Mouse (Mus musculus) midbrain, embryonic 10.5 days (tissue): ENCODE measurements around the gene Six5. TPM values are rescaled to one million over a fixed set of nuclear protein-coding genes. Genes with fewer than 3 reads are reported as not detected.

ENCODE experiments used
- DNase-seq: peaks from one replicate; pipeline ENCODE4 v3.0.0-alpha.2; 2017; ENCODE audit warnings: low spot score
- H3K27ac ChIP-seq: fragments of 300-500 bp; sonication (generic); replicated peaks from 2 replicates; pipeline ENCODE4 v1.5.1; 2016; ENCODE audit warnings: mild to moderate bottlenecking
- H3K27me3 ChIP-seq: fragments of 300-500 bp; sonication (generic); 2 replicates; pipeline ENCODE4 v1.6.1; 2016; ENCODE audit warnings: low read depth, mild to moderate bottlenecking; ENCODE audit not compliant: poor library complexity, severe bottlenecking
- H3K36me3 ChIP-seq: fragments of 300-500 bp; sonication (generic); 2 replicates; pipeline ENCODE4 v1.6.1; 2016; ENCODE audit warnings: mild to moderate bottlenecking, moderate library complexity
- H3K4me1 ChIP-seq: fragments of 300-500 bp; sonication (generic); 2 replicates; pipeline ENCODE4 v1.6.1; 2016
- H3K4me3 ChIP-seq: fragments of 300-500 bp; sonication (generic); 2 replicates; pipeline ENCODE4 v1.5.1; 2016; ENCODE audit warnings: mild to moderate bottlenecking, moderate library complexity
- H3K9me3 ChIP-seq: fragments of 300-500 bp; sonication (generic); replicated peaks from 2 replicates; pipeline ENCODE4 v1.6.1; 2016; ENCODE audit warnings: mild to moderate bottlenecking
- WGBS: fragments of 180-500 bp; shearing (Covaris S2); methylation state at CpG from one replicate; pipeline ENCODE4 v1.1.7; 2016; 5-methylcytosine and 5-hydroxymethylcytosine counted together
- polyA plus RNA-seq: library from polyadenylated mRNA; unstranded; fragments of >200 nt; fragmentation: Nextera tagmentation; extraction: Ambion mirVana; gene quantifications from 2 replicates; pipeline ENCODE4 v1.2.1, GENCODE M21; 2016

Gene Six5
- polyA plus RNA-seq, 1 experiment from 2014 or later = 7.2 TPM

DNA sequence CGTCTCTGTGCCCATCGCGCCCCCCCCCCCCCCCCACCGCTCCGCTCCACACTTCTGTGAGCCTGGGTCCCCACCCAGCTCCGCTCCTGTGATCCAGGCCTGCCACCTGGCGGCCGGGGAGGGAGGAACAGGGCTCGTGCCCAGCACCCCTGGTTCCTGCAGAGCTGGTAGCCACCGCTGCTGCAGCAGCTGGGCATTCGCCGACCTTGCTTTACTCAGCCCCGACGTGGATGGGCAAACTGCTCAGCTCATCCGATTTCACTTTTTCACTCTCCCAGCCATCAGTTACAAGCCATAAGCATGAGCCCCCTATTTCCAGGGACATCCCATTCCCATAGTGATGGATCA is 1.2 kb upstream of the Six5 start:
- Histone ChIP-seq H3K4me1 (peaks cover 66% of the 10 kb centered on the region), H3K36me3 (peaks cover 60% of the 10 kb centered on the region), H3K4me3 (peak overlapping the region; percentile 85), H3K27ac (peak overlapping the region; percentile 98), H3K27me3 (peaks cover 31% of the 10 kb centered on the region), H3K9me3 (no peaks in the 10 kb centered on the region)
- under 1% methylated on average over 13 of the region's 15 CpGs for WGBS
- DNase-seq = peak; percentile 87

DNA sequence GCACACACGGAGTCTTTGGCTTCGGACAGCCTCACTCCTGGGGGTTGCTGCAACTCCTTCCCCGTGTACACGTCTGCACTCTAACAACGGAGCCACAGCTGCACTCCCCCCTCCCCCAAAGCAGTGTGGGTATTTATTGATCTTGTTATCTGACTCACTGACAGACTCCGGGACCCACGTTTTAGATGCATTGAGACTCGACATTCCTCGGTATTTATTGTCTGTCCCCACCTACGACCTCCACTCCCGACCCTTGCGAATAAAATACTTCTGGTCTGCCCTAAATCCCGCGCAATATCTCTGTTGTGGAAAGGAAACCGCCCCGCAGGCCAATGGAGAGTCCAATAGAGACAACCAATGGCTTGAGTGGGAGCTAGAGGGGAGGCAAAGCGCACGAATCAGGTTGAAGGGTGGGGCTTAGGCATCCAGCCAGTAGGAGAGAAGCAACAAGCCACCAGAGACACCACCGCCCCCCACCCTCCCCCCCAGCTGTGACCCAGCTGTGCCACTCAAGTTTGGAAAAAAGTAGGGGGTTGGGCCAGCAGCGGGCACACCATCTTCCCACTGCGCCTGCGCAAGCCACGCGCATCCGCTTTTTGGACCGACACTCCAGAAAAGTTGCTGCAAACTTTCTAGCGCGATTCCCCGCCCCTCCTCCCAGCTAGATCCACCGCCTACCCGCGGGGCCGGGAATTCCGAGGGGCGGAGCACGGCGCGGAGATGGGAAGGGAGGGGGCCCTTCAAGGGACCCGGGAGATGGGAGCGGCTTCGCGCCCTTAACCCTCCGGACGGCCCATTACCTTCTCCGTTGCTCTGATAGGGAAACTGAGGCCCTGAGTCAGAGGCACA is 633 bp upstream of the Six5 start:
- peak overlapping the region; percentile 98 for H3K27ac ChIP-seq
- H3K27me3 ChIP-seq = peaks cover 31% of the 10 kb centered on the region
- peaks cover 71% of the 10 kb centered on the region for H3K4me1 ChIP-seq
- H3K4me3 ChIP-seq = peak overlapping the region; percentile 85
- H3K36me3 ChIP-seq = peaks cover 53% of the 10 kb centered on the region
- whole genome bisulfite sequencing = under 1% methylated on average over 44 of the region's 45 CpGs
- peak; percentile 99 for DNase-seq
- no peaks in the 10 kb centered on the region for H3K9me3 ChIP-seq

DNA sequence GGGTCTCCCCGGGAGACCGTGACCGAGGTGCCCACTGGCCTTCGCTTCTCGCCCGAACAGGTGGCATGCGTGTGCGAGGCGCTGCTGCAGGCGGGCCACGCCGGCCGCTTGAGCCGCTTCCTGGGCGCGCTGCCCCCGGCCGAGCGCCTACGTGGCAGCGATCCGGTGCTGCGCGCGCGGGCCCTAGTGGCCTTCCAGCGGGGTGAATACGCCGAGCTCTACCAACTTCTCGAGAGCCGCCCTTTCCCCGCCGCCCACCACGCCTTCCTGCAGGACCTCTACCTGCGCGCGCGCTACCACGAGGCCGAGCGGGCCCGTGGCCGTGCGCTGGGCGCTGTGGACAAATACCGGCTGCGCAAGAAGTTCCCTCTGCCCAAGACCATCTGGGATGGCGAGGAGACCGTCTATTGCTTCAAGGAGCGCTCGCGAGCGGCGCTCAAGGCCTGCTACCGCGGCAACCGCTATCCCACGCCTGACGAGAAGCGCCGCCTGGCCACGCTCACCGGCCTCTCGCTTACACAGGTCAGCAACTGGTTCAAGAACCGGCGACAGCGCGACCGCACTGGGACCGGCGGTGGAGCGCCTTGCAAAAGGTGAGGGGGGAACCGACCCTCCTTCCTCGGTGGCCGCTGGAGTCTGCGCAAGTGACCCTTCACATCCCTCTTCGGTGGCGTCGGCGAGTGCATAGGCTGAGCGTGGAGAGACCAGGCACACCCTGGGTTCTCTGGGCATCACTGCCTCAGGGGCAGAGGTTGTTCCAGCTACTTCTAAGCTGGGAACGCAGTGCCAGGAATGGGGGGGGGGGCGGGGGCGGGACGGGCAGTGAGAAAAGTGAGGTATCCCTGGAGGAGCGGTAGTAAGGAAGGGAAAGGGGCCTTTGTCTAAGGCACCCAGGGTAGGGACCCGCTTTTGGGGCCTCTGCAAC is 694 bp downstream of the Six5 start:
- under 1% methylated on average over 85 of the region's 87 CpGs for WGBS
- Histone ChIP-seq H3K4me3 (peak overlapping the region; percentile 85), H3K9me3 (no peaks in the 10 kb centered on the region), H3K27me3 (peaks cover 24% of the 10 kb centered on the region), H3K36me3 (peaks cover 41% of the 10 kb centered on the region), H3K4me1 (peaks cover 75% of the 10 kb centered on the region), H3K27ac (peak overlapping the region; percentile 98)
- DNase-seq = peak; percentile 71

DNA sequence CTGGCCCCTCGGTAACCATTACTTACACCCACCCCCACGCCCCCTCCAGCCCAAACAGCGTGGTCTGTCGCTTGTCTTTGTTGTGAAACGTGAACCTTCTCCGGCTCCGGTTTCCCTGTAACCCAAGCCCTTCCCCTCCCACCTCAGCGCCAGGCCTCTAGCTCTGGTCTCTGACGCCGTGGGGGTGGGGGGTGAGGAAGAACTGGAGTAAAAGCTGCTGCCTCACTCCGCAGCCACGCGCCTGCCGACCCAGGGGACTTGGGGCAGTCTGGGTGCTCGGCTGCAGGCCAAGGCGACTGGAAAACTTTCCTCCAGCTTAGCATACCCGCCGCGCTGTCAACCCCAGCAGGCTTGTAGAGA is 1.3 kb downstream of the Six5 start:
- Histone ChIP-seq H3K9me3 (no peaks in the 10 kb centered on the region), H3K4me3 (peak overlapping the region; percentile 85), H3K36me3 (peaks cover 35% of the 10 kb centered on the region), H3K27me3 (peaks cover 17% of the 10 kb centered on the region), H3K4me1 (peaks cover 75% of the 10 kb centered on the region), H3K27ac (peak overlapping the region; percentile 98)
- DNase-seq = peak; percentile 80
- 0% methylated on average over 19 of the region's 19 CpGs for WGBS

DNA sequence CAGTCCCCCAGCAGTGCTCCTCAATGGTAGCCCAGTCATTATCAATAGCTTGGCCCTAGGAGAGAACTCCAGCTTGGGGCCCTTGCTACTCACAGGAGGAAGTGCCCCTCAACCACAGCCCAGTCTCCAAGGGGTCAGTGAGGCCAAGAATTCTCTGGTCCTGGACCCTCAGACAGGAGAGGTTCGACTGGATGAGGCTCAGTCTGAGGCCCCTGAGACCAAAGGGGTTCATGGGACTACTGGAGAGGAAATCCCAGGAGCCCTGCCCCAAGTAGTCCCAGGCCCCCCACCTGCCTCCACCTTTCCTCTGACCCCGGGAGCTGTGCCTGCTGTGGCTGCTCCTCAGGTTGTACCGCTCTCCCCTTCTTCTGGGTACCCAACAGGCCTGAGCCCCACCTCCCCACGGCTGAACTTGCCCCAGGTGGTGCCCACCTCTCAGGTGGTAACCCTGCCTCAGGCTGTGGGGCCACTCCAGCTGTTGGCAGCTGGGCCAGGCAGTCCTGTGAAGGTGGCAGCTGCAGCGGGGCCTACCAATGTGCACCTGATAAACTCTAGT is 2.1 kb downstream of the Six5 start:
- peaks cover 27% of the 10 kb centered on the region for H3K36me3 ChIP-seq
- H3K9me3 ChIP-seq = no peaks in the 10 kb centered on the region
- peak overlapping the region; percentile 98 for H3K27ac ChIP-seq
- 62% methylated on average over 5 of the region's 5 CpGs for WGBS
- H3K4me3 ChIP-seq = peak overlapping the region; percentile 85
- peaks cover 10% of the 10 kb centered on the region for H3K27me3 ChIP-seq
- peaks cover 69% of the 10 kb centered on the region for H3K4me1 ChIP-seq
- DNase-seq = no peak

DNA sequence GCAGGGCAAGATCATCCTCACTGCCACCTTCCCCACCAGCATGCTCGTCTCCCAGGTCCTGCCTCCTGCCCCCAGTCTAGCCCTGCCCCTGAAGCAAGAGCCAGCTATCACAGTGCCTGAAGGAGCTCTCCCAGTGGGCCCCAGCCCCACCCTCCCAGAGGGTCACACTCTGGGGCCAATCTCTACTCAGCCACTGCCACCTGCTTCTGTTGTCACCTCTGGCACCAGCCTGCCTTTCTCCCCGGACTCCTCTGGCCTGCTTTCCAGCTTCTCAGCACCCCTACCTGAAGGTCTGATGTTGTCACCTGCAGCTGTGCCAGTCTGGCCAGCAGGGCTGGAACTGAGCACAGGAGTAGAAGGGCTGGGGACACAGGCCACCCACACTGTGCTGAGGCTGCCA is 2.8 kb downstream of the Six5 start:
- H3K27ac ChIP-seq = 0 out of 2 replicates have a peak overlapping the region, but pooled peaks have one; percentile 52
- WGBS = 84% methylated on average over 2 of the region's 2 CpGs
- H3K9me3 ChIP-seq = no peaks in the 10 kb centered on the region
- H3K36me3 ChIP-seq = peaks cover 20% of the 10 kb centered on the region
- DNase-seq = no peak
- H3K4me1 ChIP-seq = peaks cover 62% of the 10 kb centered on the region
- peaks cover 3% of the 10 kb centered on the region for H3K27me3 ChIP-seq
- H3K4me3 ChIP-seq = peak overlapping the region; percentile 85

DNA sequence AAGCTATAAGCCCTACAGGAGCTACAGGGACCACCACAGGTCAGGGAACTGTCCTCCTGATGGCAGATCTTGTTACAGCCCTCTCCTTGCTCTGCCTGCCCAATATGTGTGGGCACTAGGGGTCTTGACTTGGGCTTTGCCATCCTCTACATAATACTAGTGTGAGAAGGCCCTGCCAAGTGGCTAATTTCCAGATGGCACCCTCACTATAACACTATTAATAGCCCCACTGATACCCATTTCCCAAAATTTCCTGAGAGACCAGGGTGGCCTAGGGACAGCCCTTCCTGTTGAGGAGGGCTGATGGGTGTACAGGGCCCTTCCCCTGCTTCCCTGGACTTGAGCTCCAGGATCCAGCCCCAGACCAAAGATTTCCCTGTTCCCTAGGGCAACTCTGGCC is 3.5 kb downstream of the Six5 start:
- no peak overlapping the region for H3K27ac ChIP-seq
- peaks cover 18% of the 10 kb centered on the region for H3K36me3 ChIP-seq
- no peaks in the 10 kb centered on the region for H3K27me3 ChIP-seq
- DNase-seq = no peak
- peaks cover 56% of the 10 kb centered on the region for H3K4me1 ChIP-seq
- H3K4me3 ChIP-seq = no peak overlapping the region
- no peaks in the 10 kb centered on the region for H3K9me3 ChIP-seq

DNA sequence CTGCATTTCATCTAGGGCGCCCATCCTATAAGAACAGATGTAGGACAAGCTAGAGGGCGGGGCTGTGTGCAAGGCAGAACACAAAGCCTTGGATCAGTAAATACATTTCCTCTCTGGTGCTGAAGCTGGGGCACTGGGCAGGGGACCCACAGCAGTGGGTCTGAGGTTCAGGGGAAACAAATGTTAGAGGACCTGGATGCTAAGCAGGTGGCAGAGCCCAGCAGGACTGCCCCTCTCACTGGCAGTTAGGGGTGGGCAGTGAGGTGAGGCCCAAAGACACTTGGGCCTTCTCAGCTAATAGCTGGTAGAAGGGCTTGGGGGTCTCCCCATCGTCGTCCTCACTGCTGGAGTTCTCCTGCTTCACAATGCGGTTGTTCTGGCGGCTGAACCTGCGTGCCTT is 4.4 kb downstream of the Six5 start:
- Histone ChIP-seq H3K4me1 (peaks cover 47% of the 10 kb centered on the region), H3K9me3 (no peaks in the 10 kb centered on the region), H3K27me3 (no peaks in the 10 kb centered on the region), H3K36me3 (peaks cover 18% of the 10 kb centered on the region), H3K4me3 (no peak overlapping the region), H3K27ac (no peak overlapping the region)
- 61% methylated on average over 7 of the region's 7 CpGs for WGBS
- no peak for DNase-seq

DNA sequence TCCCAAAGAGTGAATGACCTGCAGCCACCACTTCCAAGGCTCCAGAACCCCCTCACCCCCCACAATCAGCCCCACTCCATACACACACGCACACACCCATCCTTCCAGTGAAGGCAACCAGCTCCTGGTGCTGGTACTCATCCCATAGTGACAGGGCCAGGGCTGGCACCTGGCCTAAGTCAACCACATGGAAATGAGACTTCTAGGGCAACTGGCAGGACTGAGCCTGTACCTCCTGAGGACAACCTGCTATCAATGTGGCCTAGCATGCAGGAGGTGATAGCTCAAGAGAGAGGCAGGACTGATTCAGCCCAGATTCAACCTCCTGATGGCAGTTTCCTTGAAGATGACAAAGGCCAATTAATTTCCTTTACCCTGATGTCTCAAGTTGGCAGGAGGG is 5.9 kb downstream of the Six5 start:
- Histone ChIP-seq H3K27ac (no peak overlapping the region), H3K27me3 (no peaks in the 10 kb centered on the region), H3K36me3 (peaks cover 18% of the 10 kb centered on the region), H3K4me1 (peaks cover 34% of the 10 kb centered on the region), H3K4me3 (no peak overlapping the region), H3K9me3 (no peaks in the 10 kb centered on the region)
- DNase-seq = no peak
- WGBS = 87% methylated on average over 1 of the region's 1 CpGs

DNA sequence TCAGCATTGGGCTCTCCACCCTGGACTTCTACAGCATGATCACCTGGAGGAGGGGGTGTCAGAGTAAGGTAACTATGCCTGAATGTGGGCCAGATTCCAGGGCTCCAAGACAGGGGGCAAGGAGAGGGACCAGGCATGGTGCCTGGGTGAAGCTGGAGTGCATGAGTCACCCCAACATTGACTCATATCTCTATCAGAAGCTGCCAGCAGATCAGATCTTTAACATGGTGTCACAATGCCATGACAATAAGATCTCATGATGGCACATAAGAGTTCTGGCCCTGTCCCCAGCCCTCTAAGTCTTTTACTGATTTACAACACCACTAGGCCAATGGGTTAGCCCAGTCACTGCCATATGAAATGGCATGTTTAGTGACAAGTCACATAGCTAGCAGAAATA is 9.3 kb downstream of the Six5 start:
- Histone ChIP-seq H3K9me3 (no peaks in the 10 kb centered on the region), H3K27me3 (no peaks in the 10 kb centered on the region), H3K36me3 (no peaks in the 10 kb centered on the region), H3K4me1 (peaks cover 5% of the 10 kb centered on the region; the same call in 1 of the 2 replicates), H3K4me3 (no peak overlapping the region), H3K27ac (no peak overlapping the region)
- no peak for DNase-seq

DNA sequence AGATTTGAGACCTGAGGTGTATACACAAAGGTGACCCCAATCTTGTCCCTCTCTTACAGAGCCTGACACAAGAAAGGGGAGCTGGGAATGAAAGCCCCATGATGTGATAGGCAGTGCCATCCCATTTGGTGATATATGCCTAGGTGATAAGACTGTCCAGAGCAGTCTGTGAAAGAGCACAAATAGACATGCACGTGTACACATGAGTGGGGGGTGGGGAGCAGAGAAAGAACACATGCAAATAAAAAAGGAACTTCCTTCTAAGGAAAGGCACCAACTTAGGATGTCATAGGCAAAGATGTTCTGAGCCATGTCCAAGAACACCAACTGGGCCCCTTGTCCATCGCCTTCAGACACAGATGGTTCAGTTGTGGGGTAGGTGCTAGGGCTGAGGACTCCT is 10.1 kb downstream of the Six5 start:
- H3K4me3 ChIP-seq = no peak overlapping the region
- no peak for DNase-seq
- H3K27ac ChIP-seq = no peak overlapping the region
- H3K9me3 ChIP-seq = no peaks in the 10 kb centered on the region
- H3K27me3 ChIP-seq = no peaks in the 10 kb centered on the region
- H3K4me1 ChIP-seq = no peaks in the 10 kb centered on the region
- no peaks in the 10 kb centered on the region for H3K36me3 ChIP-seq
- WGBS = 88% methylated on average over 2 of the region's 2 CpGs

DNA sequence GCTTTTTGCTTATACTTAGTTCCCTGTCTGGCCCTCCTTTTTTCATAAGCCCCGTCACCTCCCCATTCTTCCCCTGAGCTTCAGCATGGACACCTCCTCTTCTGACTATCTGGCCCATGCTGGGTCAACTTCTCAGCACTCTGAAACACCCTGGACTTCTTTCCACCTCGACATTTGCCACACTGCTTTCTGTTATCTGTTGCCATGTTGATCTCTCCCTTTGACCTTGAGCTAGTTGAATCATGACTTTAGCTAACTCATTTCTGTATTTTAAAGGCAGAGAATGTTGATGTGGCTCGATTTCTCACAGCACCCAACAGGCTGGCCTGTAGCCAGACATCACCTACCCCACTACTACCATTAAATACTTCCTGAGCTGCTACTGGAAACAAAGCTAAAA is 13.0 kb downstream of the Six5 start:
- H3K4me1 ChIP-seq = no peaks in the 10 kb centered on the region
- DNase-seq = no peak
- no peaks in the 10 kb centered on the region for H3K27me3 ChIP-seq
- no peak overlapping the region for H3K27ac ChIP-seq
- H3K4me3 ChIP-seq = no peak overlapping the region
- no peaks in the 10 kb centered on the region for H3K9me3 ChIP-seq
- H3K36me3 ChIP-seq = no peaks in the 10 kb centered on the region
- 73% methylated on average over 3 of the region's 3 CpGs for WGBS

DNA sequence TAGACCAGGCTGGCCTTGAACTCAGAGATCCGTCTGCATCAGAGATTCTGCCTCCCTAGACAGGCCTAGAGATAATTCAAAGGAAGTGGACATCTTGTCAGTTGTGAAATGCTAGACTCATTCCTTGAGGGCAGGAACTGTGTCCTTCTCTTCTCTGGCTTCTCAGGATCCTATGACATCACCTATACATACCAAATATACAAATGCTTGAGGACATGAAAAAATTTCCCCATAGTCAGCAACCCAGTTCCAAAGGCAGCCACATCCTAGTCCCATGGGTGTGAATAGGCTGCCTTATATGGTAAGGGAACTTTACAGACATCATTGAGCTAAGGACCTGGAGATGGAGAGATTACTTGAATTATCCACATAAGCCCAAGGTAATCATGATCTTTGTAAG is 15.2 kb downstream of the Six5 start:
- DNase-seq = no peak
- H3K27me3 ChIP-seq = peaks cover 3% of the 10 kb centered on the region; the same call in 1 of the 2 replicates
- 78% methylated on average over 1 of the region's 1 CpGs for WGBS
- no peaks in the 10 kb centered on the region for H3K4me1 ChIP-seq
- no peaks in the 10 kb centered on the region for H3K36me3 ChIP-seq
- no peak overlapping the region for H3K27ac ChIP-seq
- no peak overlapping the region for H3K4me3 ChIP-seq
- no peaks in the 10 kb centered on the region for H3K9me3 ChIP-seq
